Mouse (Mus musculus): ENCODE results near the gene Cdk14.

DNA sequence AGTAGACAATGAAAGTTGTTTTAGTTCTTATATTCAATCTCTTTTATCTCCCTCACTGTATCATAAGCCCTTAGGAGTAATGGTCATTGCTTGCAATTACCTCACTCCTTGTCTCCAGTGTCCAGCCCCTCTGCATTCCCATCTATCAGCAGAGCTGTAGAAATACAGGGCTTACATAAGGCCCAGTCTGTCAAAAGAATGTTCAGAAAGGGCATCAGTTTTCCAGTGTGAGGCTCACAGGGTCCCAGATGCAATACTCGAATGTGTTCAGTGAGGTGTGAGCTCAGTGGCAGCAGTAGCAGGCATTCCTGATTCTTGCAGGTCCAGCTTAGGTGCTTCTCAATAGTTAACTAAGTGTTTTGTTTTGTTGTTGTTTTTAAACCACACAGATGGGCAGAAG, 365.8 kb downstream of the Cdk14 start:
- no peak for TF ChIP-seq POLR2A (IDR thresholded peaks at IDR 0.05; ENCODE audit: low read depth, low read length)
- no peak for TF ChIP-seq CTCF (conservative IDR thresholded peaks at IDR 0.05; ENCODE audit: insufficient read depth, insufficient read length, low read depth, low read length)

All from kidney, adult 2 months (tissue).